Mouse (Mus musculus): ENCODE data around the gene AC161166.1. TPM values are rescaled to one million over a fixed set of nuclear protein-coding genes. Genes with fewer than 3 reads are reported as not detected.

The AC161166.1 gene
- polyA plus RNA-seq, 1 experiment from 2014 or later = 0.47 TPM

GRCm38 (mm10) chr7:24505447-24506064 is 6.7 kb downstream of the AC161166.1 start:
- 26% methylated on average over 15 of the region's 15 CpGs for WGBS
- ATAC-seq (ENCODE audit: insufficient read depth) = no peak
- no peak for DNase-seq
- no peaks in the 10 kb centered on the region for H3K36me3 ChIP-seq (ENCODE audit: insufficient read depth)
- peak overlapping the region; percentile 20; the same call in 1 of the 2 replicates for H3K27ac ChIP-seq (ENCODE audit: low read depth)
- H3K9me3 ChIP-seq (ENCODE audit: low read depth, low read length) = peaks cover 4% of the 10 kb centered on the region; the same call in 1 of the 2 replicates
- H3K4me1 ChIP-seq (ENCODE audit: insufficient read depth) = peaks cover 8% of the 10 kb centered on the region; the same call in 1 of the 2 replicates
- H3K4me3 ChIP-seq (ENCODE audit: low read depth, low read length) = peak overlapping the region; percentile 78; the same call in 1 of the 2 replicates
- TF ChIP-seq CTCF (IDR thresholded peaks at IDR 0.05; ENCODE audit: low read depth) = no peak
- peak overlapping the region; percentile 89 for H3K4me2 ChIP-seq
- peak overlapping the region; percentile 20 for H3K9ac ChIP-seq
- peaks cover 14% of the 10 kb centered on the region for H3K27me3 ChIP-seq (ENCODE audit: insufficient read depth, low read length)

GRCm38 (mm10) chr7:24504868-24505267 is 7.4 kb downstream of the AC161166.1 start:
- ATAC-seq (ENCODE audit: insufficient read depth) (no peak), DNase-seq (no peak)
- Histone ChIP-seq H3K4me1 (ENCODE audit: insufficient read depth) (peaks cover 8% of the 10 kb centered on the region; the same call in 1 of the 2 replicates), H3K36me3 (ENCODE audit: insufficient read depth) (no peaks in the 10 kb centered on the region), H3K4me3 (ENCODE audit: low read depth, low read length) (no peak overlapping the region), H3K9me3 (ENCODE audit: low read depth, low read length) (peaks cover 4% of the 10 kb centered on the region; the same call in 1 of the 2 replicates), H3K9ac (no peak overlapping the region), H3K4me2 (no peak overlapping the region), H3K27ac (ENCODE audit: low read depth) (no peak overlapping the region), H3K27me3 (ENCODE audit: insufficient read depth, low read length) (peaks cover 20% of the 10 kb centered on the region)
- 24% methylated on average over 4 of the region's 4 CpGs for WGBS
- TF ChIP-seq CTCF (IDR thresholded peaks at IDR 0.05; ENCODE audit: low read depth) = no peak

- Histone ChIP-seq H3K4me1 (ENCODE audit: insufficient read depth) (peaks cover 8% of the 10 kb centered on the region; the same call in 1 of the 2 replicates), H3K9ac (no peak overlapping the region), H3K9me3 (ENCODE audit: low read depth, low read length) (peaks cover 4% of the 10 kb centered on the region; the same call in 1 of the 2 replicates), H3K4me3 (ENCODE audit: low read depth, low read length) (no peak overlapping the region), H3K27me3 (ENCODE audit: insufficient read depth, low read length) (peaks cover 29% of the 10 kb centered on the region), H3K4me2 (peak overlapping the region; percentile 16; the same call in 1 of the 2 replicates), H3K27ac (ENCODE audit: low read depth) (no peak overlapping the region), H3K36me3 (ENCODE audit: insufficient read depth) (no peaks in the 10 kb centered on the region)
- WGBS = 12% methylated on average over 10 of the region's 10 CpGs
- TF ChIP-seq CTCF (IDR thresholded peaks at IDR 0.05; ENCODE audit: low read depth) = no peak
- no peak for DNase-seq
- no peak for ATAC-seq (ENCODE audit: insufficient read depth)
These were observed 8.3 kb downstream of the AC161166.1 start for GRCm38 (mm10) chr7:24504004-24504403.

- Histone ChIP-seq H3K9ac (no peak overlapping the region), H3K27ac (ENCODE audit: low read depth) (no peak overlapping the region), H3K4me1 (ENCODE audit: insufficient read depth) (peaks cover 5% of the 10 kb centered on the region; the same call in 1 of the 2 replicates), H3K9me3 (ENCODE audit: low read depth, low read length) (peaks cover 4% of the 10 kb centered on the region; the same call in 1 of the 2 replicates), H3K36me3 (ENCODE audit: insufficient read depth) (no peaks in the 10 kb centered on the region), H3K27me3 (ENCODE audit: insufficient read depth, low read length) (peaks cover 39% of the 10 kb centered on the region), H3K4me3 (ENCODE audit: low read depth, low read length) (no peak overlapping the region), H3K4me2 (no peak overlapping the region)
- peak; percentile 36; the same call in 1 of the 2 replicates for TF ChIP-seq CTCF (IDR thresholded peaks at IDR 0.05; ENCODE audit: low read depth)
- 44% methylated on average over 21 of the region's 21 CpGs for WGBS
- ATAC-seq (ENCODE audit: insufficient read depth) (no peak), DNase-seq (no peak)
These were observed 10.8 kb downstream of the AC161166.1 start for GRCm38 (mm10) chr7:24501492-24501891.

GRCm38 (mm10) chr7:24500929-24501328 is 11.3 kb downstream of the AC161166.1 start:
- peaks cover 39% of the 10 kb centered on the region for H3K27me3 ChIP-seq (ENCODE audit: insufficient read depth, low read length)
- no peaks in the 10 kb centered on the region for H3K36me3 ChIP-seq (ENCODE audit: insufficient read depth)
- no peak overlapping the region for H3K4me3 ChIP-seq (ENCODE audit: low read depth, low read length)
- H3K4me1 ChIP-seq (ENCODE audit: insufficient read depth) = peaks cover 2% of the 10 kb centered on the region; the same call in 1 of the 2 replicates
- ATAC-seq (ENCODE audit: insufficient read depth) (no peak), DNase-seq (peak; percentile 70)
- TF ChIP-seq CTCF (IDR thresholded peaks at IDR 0.05; ENCODE audit: low read depth) = peak; percentile 55
- no peak overlapping the region for H3K9ac ChIP-seq
- peaks cover 4% of the 10 kb centered on the region; the same call in 1 of the 2 replicates for H3K9me3 ChIP-seq (ENCODE audit: low read depth, low read length)
- 30% methylated on average over 7 of the region's 7 CpGs for WGBS
- no peak overlapping the region for H3K27ac ChIP-seq (ENCODE audit: low read depth)
- no peak overlapping the region for H3K4me2 ChIP-seq

- WGBS = 9% methylated on average over 43 of the region's 43 CpGs
- Histone ChIP-seq H3K27me3 (ENCODE audit: insufficient read depth, low read length) (peaks cover 39% of the 10 kb centered on the region), H3K9ac (peak overlapping the region; percentile 4; the same call in 1 of the 2 replicates), H3K9me3 (ENCODE audit: low read depth, low read length) (peaks cover 4% of the 10 kb centered on the region; the same call in 1 of the 2 replicates), H3K27ac (ENCODE audit: low read depth) (no peak overlapping the region), H3K4me3 (ENCODE audit: low read depth, low read length) (peak overlapping the region; percentile 35), H3K4me1 (ENCODE audit: insufficient read depth) (no peaks in the 10 kb centered on the region), H3K36me3 (ENCODE audit: insufficient read depth) (no peaks in the 10 kb centered on the region), H3K4me2 (peak overlapping the region; percentile 61)
- ATAC-seq (ENCODE audit: insufficient read depth) (peak; percentile 53), DNase-seq (peak; percentile 42)
- no peak for TF ChIP-seq CTCF (IDR thresholded peaks at IDR 0.05; ENCODE audit: low read depth)
These were observed 12.2 kb downstream of the AC161166.1 start for GRCm38 (mm10) chr7:24499856-24500577.

GRCm38 (mm10) chr7:24488303-24488702 is 24.0 kb downstream of the AC161166.1 start:
- Histone ChIP-seq H3K4me3 (ENCODE audit: low read depth, low read length) (no peak overlapping the region), H3K9ac (no peak overlapping the region), H3K36me3 (ENCODE audit: insufficient read depth) (no peaks in the 10 kb centered on the region), H3K9me3 (ENCODE audit: low read depth, low read length) (no peaks in the 10 kb centered on the region), H3K27me3 (ENCODE audit: insufficient read depth, low read length) (peaks cover 4% of the 10 kb centered on the region; the same call in 1 of the 2 replicates), H3K4me1 (ENCODE audit: insufficient read depth) (no peaks in the 10 kb centered on the region), H3K27ac (ENCODE audit: low read depth) (no peak overlapping the region), H3K4me2 (no peak overlapping the region)
- WGBS = 80% methylated on average over 8 of the region's 8 CpGs
- no peak for ATAC-seq (ENCODE audit: insufficient read depth)
- TF ChIP-seq CTCF (IDR thresholded peaks at IDR 0.05; ENCODE audit: low read depth) = no peak
- no peak for DNase-seq
